Mouse (Mus musculus) kidney, embryonic 15.5 days (tissue): Measurements from ENCODE around the gene Pgap3. TPM values are rescaled to one million over a fixed set of nuclear protein-coding genes. Genes with fewer than 3 reads are reported as not detected.
"Not testable (repeated sequence)": the region's sequence is repeated elsewhere in the genome, so short reads cannot be mapped to it uniquely, and the experiment has no call there.

Experiments
- ATAC-seq: fragments of 200-750 bp; cut with Nextera tagmentation; replicated peaks from 2 replicates; pipeline ENCODE4 v1.8.0; 2017; ENCODE audit warnings: moderate TSS enrichment; ENCODE audit not compliant: low FRiP score
- H3K27ac ChIP-seq: fragments of 300-500 bp; sonication (generic); 2 replicates; pipeline ENCODE4 v1.5.1; 2015; ENCODE audit warnings: mild to moderate bottlenecking, inconsistent platforms
- H3K27me3 ChIP-seq: fragments of 300-500 bp; sonication (generic); 2 replicates; pipeline ENCODE4 v1.6.1; 2015; ENCODE audit warnings: inconsistent platforms
- H3K36me3 ChIP-seq: fragments of 300-500 bp; sonication (generic); 2 replicates; pipeline ENCODE4 v1.6.1; 2015; ENCODE audit warnings: inconsistent platforms
- H3K4me1 ChIP-seq: fragments of 300-500 bp; sonication (generic); 2 replicates; pipeline ENCODE4 v1.6.1; 2015; ENCODE audit warnings: inconsistent platforms
- H3K4me2 ChIP-seq: fragments of 300-500 bp; sonication (generic); 2 replicates; pipeline ENCODE4 v1.6.1; 2015; ENCODE audit warnings: moderate library complexity, mild to moderate bottlenecking, inconsistent platforms
- H3K4me3 ChIP-seq: fragments of 300-500 bp; sonication (generic); replicated peaks from 2 replicates; pipeline ENCODE4 v1.5.1; 2015; ENCODE audit warnings: mild to moderate bottlenecking, inconsistent platforms
- H3K9ac ChIP-seq: fragments of 300-500 bp; sonication (generic); 2 replicates; pipeline ENCODE4 v1.6.1; 2015; ENCODE audit warnings: mild to moderate bottlenecking, inconsistent platforms
- H3K9me3 ChIP-seq: fragments of 300-500 bp; sonication (generic); replicated peaks from 2 replicates; pipeline ENCODE4 v1.6.1; 2016; ENCODE audit warnings: inconsistent platforms
- WGBS: fragments of 180-500 bp; shearing (Covaris S2); methylation state at CpG from one replicate; pipeline ENCODE4 v1.1.7; 2015; ENCODE audit warnings: mixed read lengths; 5-methylcytosine and 5-hydroxymethylcytosine counted together
- polyA plus RNA-seq: library from polyadenylated mRNA; unstranded; fragments of >200 nt; fragmentation: Nextera tagmentation; extraction: Ambion mirVana; gene quantifications from 2 replicates; pipeline ENCODE4 v1.2.1, GENCODE M21; 2015

Pgap3 gene
- polyA plus RNA-seq, 1 experiment from 2014 or later: 16.9 TPM

DNA sequence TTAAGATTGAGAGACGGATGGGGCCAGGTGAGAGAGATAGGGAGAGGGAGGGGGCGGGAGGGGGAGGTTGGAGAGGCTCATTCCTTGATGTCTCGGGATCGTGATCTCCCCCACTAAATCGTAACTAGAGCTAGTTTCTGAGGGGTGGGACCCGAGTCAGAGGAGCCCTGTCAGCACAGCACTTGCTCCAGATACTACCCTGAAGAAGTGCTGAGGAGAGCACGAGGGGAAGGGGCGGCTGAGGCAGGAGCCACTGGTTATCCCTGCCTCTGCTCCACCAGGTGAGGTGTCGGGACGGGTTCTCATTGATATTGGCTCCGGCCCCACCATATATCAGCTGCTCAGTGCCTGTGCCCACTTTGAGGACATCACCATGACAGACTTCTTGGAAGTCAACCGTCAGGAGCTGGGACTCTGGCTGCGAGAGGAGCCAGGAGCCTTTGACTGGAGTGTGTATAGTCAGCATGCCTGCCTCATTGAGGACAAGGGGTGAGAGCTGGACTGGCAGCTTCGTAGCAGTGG, 13.2 kb downstream of the Pgap3 start:
- Histone ChIP-seq H3K4me1 (peaks cover 71% of the 10 kb centered on the region), H3K9me3 (no peaks in the 10 kb centered on the region), H3K4me3 (no peak overlapping the region), H3K4me2 (no peak overlapping the region), H3K9ac (no peak overlapping the region), H3K36me3 (no peaks in the 10 kb centered on the region), H3K27me3 (peaks cover 68% of the 10 kb centered on the region), H3K27ac (no peak overlapping the region)
- 38% methylated on average over 14 of the region's 14 CpGs for whole genome bisulfite sequencing
- ATAC-seq: no peak

DNA sequence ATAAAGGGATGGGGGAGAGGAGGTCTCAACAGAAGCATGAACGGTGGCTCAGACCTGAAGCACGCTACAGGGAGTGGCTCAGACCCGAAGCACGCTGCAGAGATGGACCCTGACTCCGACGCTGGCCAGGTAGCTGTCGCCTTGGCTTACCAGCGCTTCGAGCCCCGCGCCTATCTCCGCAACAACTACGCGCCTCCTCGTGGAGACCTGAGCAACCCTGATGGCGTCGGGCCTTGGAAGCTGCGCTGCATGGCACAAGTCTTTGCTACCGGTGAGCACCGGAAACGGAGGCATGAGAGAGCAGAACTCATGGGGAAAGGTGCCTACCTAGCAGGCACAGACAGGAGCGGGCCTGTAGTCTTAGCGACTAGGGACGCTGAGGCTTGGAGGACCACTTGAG, 13.7 kb downstream of the Pgap3 start:
- peak overlapping the region; percentile 26; the same call in 1 of the 2 replicates for H3K9ac ChIP-seq
- peak overlapping the region; percentile 20; the same call in 1 of the 2 replicates for H3K4me2 ChIP-seq

DNA sequence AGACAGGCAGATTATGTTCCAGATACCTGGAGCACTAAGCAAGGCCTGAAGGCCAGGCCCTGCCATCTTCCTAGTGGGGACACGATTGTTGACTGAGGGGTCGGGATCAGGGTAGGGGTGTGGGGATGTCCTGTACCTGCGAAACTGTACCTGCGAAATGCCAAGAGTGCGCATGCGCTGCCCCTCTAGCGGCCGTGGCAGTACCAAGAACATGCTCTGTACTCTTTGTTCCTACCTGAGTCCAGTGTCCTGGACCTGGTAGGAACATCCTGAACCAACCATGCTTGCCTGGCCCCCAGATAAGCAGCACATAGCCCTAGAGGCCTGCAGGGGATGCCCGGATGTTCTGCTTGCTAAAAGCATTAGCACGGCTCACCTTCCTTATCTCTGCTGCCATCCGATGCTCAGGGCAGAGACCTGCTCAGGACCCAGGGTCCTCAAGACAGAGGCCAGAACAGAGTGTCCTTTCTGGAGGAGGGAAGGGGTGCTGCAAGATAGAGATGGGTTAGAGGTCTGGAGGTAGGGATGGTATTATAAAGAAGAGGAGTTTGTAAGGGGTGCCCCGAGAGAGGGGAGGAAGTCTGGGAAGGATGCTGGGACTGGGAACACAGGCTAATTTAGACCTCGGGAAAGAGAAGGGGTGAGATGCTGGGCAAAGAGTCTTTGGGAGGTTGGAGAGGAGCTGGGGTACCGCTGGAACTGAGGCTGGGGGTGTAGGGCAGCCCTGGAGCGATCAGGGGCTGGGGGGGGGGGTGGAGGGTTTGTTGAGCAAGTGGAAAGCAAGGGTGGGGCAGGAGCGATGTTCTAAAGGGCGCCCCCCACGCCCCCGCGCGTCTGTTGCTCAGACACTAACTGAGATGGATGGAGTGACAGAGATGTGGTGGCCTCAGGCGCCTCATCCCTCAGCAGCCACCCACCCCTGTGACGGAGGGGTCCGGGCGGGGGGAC, 14.4 kb downstream of the Pgap3 start, which contains the start of gene Pnmt:
TSS of gene Pnmt (plus strand) at position 813 of the 948 bp plus-strand sequence.
- Histone ChIP-seq H3K4me1 (peaks cover 62% of the 10 kb centered on the region), H3K27ac (peak within 1 kb of the TSS; percentile 69; the same call in 1 of the 2 replicates), H3K4me3 (no peak within 1 kb of the TSS), H3K4me2 (peak within 1 kb of the TSS; percentile 20; the same call in 1 of the 2 replicates), H3K9me3 (no peaks in the 10 kb centered on the region), H3K9ac (peak within 1 kb of the TSS; percentile 26; the same call in 1 of the 2 replicates), H3K36me3 (peaks cover 2% of the 10 kb centered on the region), H3K27me3 (peaks cover 62% of the 10 kb centered on the region)
- 45% methylated on average over 25 of the region's 25 CpGs for WGBS
- ATAC-seq: no peak

More for the DNA sequence above, 13.7 kb downstream of the Pgap3 start:
- H3K27me3 ChIP-seq: peaks cover 68% of the 10 kb centered on the region
- no peaks in the 10 kb centered on the region for H3K9me3 ChIP-seq
- 16% methylated on average over 24 of the region's 24 CpGs for WGBS
- H3K4me3 ChIP-seq: no peak overlapping the region
- H3K36me3 ChIP-seq: no peaks in the 10 kb centered on the region
- H3K27ac ChIP-seq: no peak overlapping the region
- no peak for ATAC-seq
- peaks cover 66% of the 10 kb centered on the region for H3K4me1 ChIP-seq

DNA sequence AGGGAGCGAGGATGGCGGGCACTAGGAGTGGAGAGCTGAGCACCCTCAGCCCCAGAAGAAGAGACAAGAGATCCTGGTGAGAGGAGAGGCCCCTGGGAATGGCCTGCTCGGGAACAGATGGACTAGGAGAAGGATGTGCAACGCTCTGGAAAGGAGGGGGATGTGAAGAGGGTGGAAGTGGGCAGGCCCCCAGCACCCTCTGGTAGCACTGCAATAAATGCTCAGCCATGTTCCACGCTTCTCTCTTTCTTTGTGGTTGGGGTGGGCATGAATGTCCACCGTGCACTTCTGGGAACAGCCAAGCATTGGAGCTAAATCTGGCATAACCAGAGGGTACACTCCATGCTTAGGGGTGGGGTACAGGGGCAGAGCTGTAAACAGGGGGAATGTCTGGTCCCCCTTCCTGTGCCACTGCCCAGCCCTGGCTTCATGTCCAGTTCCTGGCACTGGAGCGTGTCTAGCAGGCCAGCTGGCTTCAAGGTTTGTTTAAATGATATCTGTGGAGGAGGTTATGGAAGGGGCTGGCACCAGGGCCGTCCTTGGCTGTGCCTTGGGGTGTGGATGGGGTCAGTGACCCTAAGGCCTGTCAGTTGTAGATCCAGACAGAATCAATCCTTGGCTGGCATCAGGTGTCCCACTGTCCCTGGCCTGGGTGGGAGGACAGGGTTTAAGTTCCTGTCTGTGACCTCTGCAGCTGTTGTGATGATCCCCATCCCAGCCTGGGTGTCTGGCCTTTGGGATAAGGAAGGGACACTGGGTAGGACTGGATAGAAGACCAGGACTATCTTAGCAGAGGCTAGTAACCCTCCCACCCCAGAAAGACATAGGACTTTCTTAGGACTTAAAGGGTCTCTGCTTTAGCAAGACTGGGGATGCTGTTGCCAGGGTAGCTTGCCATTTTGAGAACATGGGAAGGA, 15.3 kb downstream of the Pgap3 start:
- Histone ChIP-seq H3K9me3 (no peaks in the 10 kb centered on the region), H3K36me3 (peaks cover 11% of the 10 kb centered on the region), H3K4me2 (no peak overlapping the region), H3K4me1 (peaks cover 62% of the 10 kb centered on the region), H3K27ac (peak overlapping the region; percentile 69), H3K9ac (no peak overlapping the region), H3K27me3 (peaks cover 54% of the 10 kb centered on the region), H3K4me3 (no peak overlapping the region)
- 45% methylated on average over 8 of the region's 8 CpGs for WGBS
- ATAC-seq: peak; percentile 28

DNA sequence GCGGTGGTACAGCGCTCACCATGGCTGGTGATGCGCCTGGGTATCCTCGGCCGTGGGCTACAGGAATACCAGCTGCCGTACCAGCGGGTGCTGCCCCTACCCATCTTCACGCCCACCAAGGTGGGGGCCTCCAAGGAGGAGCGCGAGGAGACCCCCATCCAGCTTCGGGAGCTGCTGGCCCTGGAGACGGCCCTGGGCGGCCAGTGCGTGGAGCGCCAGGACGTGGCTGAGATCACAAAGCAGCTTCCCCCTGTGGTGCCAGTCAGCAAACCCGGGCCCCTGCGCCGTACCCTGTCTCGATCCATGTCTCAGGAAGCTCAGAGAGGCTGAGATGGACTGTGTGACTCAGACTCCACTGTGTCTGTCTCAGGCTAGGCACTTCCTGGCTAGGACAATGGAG, 16.1 kb downstream of the Pgap3 start:
- WGBS: 77% methylated on average over 20 of the region's 20 CpGs
- Histone ChIP-seq H3K4me2 (no peak overlapping the region), H3K4me1 (peaks cover 61% of the 10 kb centered on the region), H3K4me3 (no peak overlapping the region), H3K27me3 (peaks cover 51% of the 10 kb centered on the region), H3K36me3 (peaks cover 19% of the 10 kb centered on the region), H3K27ac (peak overlapping the region; percentile 69), H3K9me3 (no peaks in the 10 kb centered on the region), H3K9ac (no peak overlapping the region)
- ATAC-seq: no peak

DNA sequence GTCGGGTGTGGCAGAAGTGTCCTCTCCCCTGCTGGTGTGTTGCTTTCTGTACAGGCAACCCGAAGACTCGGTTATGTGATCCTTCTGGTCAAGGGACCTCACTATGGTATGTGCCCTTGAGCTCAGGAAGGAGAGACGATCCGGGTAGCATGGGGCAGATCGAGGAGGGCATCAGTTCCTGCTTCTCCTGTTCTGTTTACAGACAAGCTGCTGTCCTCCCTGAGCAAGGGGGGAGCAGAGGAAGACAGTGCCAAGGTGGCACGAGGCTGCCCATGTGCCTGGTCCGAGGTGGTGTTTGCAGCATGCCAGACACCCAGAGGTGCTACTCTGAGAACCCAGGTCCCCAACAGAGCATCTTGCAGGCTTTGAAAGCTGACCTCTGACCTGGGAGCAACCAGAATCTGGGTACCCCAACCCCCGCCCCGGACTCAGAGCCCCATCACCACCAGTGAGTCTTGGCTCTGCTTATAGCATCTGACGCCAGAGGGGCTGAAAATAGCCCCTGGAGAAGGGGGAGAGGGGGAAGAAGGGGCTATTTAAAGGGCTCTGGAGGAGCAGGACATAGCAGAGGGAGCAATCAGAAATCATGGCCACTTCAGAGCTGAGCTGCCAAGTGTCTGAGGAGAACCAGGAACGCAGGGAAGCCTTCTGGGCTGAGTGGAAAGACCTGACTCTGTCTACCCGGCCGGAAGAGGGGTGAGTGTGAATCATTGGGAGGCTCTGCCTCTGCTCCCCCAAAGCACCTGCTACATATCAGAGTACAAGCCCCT, 16.8 kb downstream of the Pgap3 start, which contains the start of gene Tcap:
TSS of gene Tcap (plus strand) at position 551 of the 770 bp plus-strand sequence.
- peaks cover 51% of the 10 kb centered on the region for H3K27me3 ChIP-seq
- 48% methylated on average over 14 of the region's 14 CpGs for WGBS
- no peak within 1 kb of the TSS for H3K4me3 ChIP-seq
- H3K9ac ChIP-seq: no peak within 1 kb of the TSS
- peak within 1 kb of the TSS; percentile 69 for H3K27ac ChIP-seq
- H3K9me3 ChIP-seq: no peaks in the 10 kb centered on the region
- no peak within 1 kb of the TSS for H3K4me2 ChIP-seq
- ATAC-seq: peak; percentile 27; the same call in 1 of the 2 replicates
- peaks cover 26% of the 10 kb centered on the region for H3K36me3 ChIP-seq
- peaks cover 53% of the 10 kb centered on the region for H3K4me1 ChIP-seq

DNA sequence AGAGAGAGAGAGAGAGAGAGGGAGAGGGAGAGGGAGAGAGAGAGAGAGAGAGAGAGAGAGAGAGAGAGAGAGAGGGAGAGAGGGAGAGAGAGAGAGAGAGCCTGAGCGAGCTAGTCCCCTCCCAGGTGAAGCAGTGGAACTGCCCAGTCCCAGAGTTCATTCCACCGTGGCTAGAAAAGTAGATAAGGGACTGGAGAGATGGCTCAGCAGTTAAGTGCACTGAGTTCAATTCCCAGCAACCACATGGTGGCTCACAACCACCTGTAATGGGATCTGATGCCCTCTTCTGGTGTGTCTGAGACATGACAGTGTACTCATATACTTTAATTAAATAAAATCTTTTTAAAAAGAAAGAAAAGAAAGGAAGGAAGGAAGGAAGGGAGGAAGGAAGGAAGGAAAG, 17.9 kb downstream of the Pgap3 start:
- H3K4me1 ChIP-seq: peaks cover 43% of the 10 kb centered on the region
- 36% methylated on average over 2 of the region's 2 CpGs for WGBS
- not testable (repeated sequence) for H3K4me2 ChIP-seq, H3K9ac ChIP-seq, H3K9me3 ChIP-seq, ATAC-seq, H3K27ac ChIP-seq, H3K4me3 ChIP-seq
- peaks cover 37% of the 10 kb centered on the region for H3K36me3 ChIP-seq
- peaks cover 42% of the 10 kb centered on the region for H3K27me3 ChIP-seq

DNA sequence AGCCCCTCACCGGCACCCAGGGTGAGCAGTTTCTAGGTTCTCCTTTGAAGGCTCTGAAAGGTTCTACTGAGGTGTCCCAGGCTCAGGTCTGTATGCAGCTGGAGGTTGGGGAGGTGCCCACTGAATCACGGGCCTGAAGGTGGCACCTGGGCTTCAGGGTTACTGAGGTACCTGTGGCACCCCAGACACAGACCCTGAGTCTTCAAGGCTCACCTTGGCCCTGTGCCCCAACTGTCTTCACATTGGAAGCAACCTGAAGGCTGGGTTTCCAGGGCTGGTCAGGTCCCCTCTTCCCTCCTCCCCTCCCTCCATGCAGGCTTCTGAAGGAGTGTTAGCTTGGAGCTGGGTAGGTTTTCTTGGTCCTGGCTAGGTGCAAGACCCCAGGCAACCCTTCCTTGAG, 18.6 kb downstream of the Pgap3 start:
- Histone ChIP-seq H3K9me3 (no peaks in the 10 kb centered on the region), H3K27ac (no peak overlapping the region), H3K9ac (no peak overlapping the region), H3K4me2 (no peak overlapping the region), H3K4me3 (no peak overlapping the region), H3K4me1 (peaks cover 35% of the 10 kb centered on the region), H3K27me3 (peaks cover 34% of the 10 kb centered on the region), H3K36me3 (peaks cover 44% of the 10 kb centered on the region)
- 91% methylated on average over 2 of the region's 2 CpGs for WGBS
- no peak for ATAC-seq

DNA sequence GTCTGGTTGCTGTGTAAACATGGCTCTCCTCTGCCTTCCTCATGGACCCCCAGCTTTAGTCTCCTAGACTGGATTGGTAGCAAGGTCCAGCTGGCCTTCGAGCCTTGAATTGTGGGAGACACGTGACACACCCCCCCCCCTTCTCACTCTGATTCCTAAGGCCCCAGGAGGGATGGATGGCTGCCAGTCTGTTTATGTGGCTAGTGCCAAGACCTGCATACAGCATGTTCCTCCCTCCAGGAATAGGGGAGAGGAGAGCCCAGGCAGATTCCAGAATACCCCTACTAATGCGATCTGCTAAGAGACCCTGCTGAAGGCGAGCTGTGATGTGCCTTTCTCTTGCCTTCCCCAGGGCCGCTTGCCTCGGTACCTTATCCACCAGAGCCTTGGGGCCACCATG, 20.2 kb downstream of the Pgap3 start:
- H3K4me3 ChIP-seq: no peak overlapping the region
- no peaks in the 10 kb centered on the region for H3K9me3 ChIP-seq
- ATAC-seq: no peak
- H3K27me3 ChIP-seq: peaks cover 19% of the 10 kb centered on the region
- H3K4me2 ChIP-seq: no peak overlapping the region
- WGBS: 74% methylated on average over 6 of the region's 6 CpGs
- no peak overlapping the region for H3K27ac ChIP-seq
- no peak overlapping the region for H3K9ac ChIP-seq
- H3K36me3 ChIP-seq: peaks cover 60% of the 10 kb centered on the region
- peaks cover 24% of the 10 kb centered on the region for H3K4me1 ChIP-seq

DNA sequence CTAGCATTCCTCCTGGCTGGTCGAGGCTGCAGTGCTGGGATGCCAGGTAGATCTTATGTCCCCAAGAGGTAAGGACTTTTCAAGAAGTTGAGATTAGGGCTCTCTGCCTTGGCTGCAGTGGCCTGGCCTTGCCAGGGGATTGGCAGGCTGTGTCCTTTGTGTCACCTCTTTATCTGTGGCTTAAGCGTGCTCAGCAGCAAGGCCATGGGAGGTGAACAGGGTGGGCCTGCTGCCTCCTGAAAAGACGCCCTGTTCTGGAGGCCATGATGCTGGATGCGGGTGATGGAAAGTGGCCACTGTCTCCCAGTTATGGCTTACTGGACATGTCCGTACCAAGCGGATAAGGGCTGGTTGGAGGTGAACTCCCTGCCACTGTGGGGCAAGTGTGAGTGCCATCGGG, 20.9 kb downstream of the Pgap3 start:
- no peak for ATAC-seq
- Histone ChIP-seq H3K4me3 (no peak overlapping the region), H3K36me3 (peaks cover 67% of the 10 kb centered on the region), H3K9ac (no peak overlapping the region), H3K9me3 (no peaks in the 10 kb centered on the region), H3K4me1 (peaks cover 18% of the 10 kb centered on the region), H3K4me2 (no peak overlapping the region), H3K27me3 (peaks cover 12% of the 10 kb centered on the region), H3K27ac (no peak overlapping the region)
- WGBS: 85% methylated on average over 7 of the region's 7 CpGs

DNA sequence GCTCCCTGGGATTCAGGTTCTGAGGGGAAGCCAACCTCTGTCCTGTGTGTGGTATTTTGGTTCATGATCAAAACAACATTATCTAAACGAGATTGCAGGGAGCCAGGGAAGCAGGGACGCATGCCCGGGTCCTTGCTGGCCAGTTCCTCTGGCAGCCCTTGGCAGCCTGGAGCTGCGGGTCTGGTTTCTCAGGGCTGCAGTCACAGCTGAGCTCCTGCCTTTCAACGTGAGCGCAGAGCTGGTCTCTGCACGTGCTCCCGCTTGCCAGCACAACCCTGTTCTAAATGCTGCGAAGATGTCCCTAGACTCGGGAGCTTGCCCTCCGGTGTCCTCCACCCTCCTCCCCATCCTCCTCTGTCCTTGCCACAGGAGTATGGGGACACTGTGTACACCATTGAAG, 22.5 kb downstream of the Pgap3 start:
- peaks cover 76% of the 10 kb centered on the region for H3K36me3 ChIP-seq
- 0 out of 2 replicates have a peak, but pooled peaks cover 3% of the 10 kb centered on the region for H3K4me1 ChIP-seq
- no peak overlapping the region for H3K27ac ChIP-seq
- H3K4me2 ChIP-seq: no peak overlapping the region
- H3K9ac ChIP-seq: no peak overlapping the region
- no peak overlapping the region for H3K4me3 ChIP-seq
- no peaks in the 10 kb centered on the region for H3K27me3 ChIP-seq
- H3K9me3 ChIP-seq: no peaks in the 10 kb centered on the region
- no peak for ATAC-seq
- WGBS: 84% methylated on average over 11 of the region's 11 CpGs
